Mouse (Mus musculus): ENCODE measurements around the gene Slc30a7.

DNA sequence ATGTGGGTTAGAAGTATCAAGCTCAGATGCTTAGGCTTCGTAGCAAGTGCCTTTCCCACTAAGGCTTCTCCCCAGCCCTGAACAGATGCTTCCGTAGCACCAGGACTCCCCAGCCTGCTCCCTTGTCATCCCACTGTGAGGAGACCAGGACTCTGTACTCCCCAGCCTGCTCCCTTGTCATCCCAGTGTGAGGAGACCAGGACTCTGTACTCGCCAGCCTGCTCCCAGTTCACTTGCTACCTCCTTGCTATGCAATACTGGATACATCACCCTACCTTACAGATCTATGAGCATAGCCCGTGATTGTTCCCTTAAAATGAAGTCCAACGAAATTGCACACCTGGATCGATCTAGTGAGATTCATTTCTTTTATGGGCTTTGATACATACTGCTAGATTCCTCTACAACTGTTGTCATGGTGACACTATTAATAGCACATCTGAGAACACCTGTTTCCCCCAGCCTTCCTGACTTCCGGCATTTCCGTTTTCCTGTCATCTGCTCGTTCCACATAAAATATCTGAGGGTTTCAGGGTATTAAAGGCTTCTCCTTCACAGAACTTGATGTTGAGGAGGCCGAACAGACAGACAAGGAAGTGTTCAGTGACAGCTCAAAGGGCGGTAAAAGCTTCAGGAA, 23.1 kb upstream of the Slc30a7 start:
- TF ChIP-seq GATA1 (IDR thresholded peaks at IDR 0.05; ENCODE audit: low read length) (no peak), TAL1 (IDR thresholded peaks at IDR 0.05; ENCODE audit: low read length) (no peak)

Measured in erythroblast, embryonic 14.5 days (primary cell).